Mouse (Mus musculus): ENCODE data around the gene Mdga1.

The Mdga1 gene

DNA sequence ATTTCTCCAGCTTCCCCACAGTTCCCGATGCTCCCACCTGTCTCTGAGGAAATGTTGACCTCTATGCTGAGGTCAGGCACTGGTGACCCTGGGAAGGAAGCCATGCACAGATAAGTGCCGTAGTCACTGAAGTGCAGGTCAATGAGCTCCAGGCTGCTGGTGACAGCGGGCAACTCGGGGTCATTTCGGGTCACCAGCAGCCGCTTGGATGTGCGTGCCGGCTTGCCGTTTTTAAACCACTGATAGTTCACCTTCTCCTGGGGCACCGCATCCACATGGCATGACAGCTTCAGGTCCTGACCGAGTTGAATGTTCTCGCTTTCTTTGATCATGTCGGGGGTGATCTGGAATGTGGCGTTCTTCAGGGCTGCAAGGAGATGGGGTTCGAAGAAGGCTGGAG, 123.6 kb downstream of the Mdga1 start:
- in situ Hi-C loops (cut with MboI), result no loop called here

DNA sequence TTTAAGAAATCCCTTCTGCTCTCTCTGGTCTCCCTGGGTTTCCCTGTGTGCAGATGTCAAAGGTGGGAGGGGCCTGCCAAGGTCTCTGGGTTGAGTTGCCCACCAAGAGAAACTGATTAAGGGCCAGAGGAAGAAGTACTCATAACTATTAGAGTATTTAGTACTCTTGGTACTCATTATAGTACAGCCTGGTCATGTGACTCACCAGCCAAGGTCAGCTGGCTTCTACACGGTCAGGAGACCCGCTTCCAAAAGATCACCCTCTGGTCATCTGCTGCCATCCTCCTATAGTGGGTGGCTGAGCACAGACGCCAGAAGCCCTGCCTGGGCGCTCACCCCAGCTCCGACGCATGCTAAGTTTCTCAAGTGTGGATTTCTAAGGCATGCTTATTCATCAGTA, 124.9 kb downstream of the Mdga1 start:
- in situ Hi-C loops (cut with MboI), result no loop called here

DNA sequence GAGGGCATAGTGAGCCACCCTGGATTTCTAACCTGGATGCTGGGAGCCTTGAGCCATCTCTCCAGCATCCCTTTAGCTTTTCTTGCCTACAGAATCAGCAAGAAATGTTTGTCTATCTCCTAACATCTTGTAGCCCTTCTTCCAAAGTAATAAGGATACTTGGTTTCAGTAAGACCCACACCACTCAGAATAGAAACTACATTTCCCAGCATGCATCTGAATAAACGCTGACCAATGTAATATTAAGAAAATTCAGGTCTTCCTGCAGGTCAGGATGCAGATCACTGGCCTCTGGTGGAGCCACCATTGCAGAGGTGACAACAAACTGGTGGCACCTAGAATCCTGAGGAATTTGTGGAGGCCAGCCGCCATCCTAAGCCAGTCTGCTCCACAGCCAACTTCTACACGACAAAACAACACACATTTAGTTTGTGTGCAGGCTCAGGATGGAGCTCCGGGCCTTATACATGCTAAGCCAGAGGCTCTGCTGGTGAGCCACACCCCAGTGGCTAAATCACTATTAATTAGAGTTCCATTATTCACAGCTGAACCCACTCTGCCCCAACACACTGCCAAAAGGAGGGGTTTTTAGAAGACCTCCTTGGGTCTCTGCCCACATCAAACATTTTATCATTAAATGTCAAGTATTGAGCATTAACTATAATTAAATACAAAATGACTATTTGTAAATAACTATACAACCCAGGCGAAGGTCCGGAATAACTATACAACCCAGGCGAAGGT, 126.3 kb downstream of the Mdga1 start:
- in situ Hi-C loops (cut with MboI), result no loop called here

DNA sequence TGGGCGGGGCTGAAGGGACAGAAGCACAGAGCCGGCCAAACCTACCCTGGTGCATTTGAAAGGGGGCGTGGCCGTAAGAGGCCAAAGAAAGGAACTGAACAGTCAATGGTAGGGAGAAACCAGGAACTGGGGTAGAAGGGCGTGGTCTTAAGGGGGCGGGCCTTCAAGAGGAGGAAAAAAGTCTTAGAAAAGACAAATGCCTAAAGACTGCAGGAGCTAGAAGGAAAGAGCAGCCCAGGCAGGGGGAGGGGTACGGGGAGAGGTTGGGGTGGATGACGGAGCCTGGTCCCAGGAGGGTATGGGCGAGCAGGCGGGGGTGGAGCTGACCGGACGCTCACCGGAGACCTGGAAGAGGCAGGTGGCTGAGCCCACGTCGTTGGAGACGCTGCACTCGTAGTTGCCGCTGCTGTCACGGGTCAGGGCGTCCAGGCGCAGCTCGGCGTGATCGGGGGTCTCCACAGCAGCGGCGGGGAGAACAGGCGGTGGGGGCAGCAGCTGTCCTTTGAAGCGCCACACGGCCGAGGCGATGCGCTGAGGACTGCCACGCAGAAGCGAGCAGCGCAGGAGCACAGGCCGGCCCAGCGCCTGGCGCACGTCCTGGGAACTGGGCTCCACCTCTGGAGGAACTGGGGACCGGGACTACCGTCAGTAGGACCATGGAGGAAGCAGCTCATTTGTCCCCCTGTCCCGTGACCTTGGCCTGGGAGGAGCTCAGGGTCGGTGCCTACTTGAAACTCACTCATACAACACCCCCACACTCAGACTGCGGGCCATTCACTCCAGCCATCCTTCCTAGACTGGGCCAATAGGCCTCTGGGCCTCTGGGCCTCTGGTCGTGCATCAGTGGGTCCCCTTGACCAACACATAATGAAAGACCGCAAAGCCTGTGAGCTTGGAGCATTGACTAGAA, 127.9 kb downstream of the Mdga1 start:
- in situ Hi-C loops (cut with MboI), result no loop called here

DNA sequence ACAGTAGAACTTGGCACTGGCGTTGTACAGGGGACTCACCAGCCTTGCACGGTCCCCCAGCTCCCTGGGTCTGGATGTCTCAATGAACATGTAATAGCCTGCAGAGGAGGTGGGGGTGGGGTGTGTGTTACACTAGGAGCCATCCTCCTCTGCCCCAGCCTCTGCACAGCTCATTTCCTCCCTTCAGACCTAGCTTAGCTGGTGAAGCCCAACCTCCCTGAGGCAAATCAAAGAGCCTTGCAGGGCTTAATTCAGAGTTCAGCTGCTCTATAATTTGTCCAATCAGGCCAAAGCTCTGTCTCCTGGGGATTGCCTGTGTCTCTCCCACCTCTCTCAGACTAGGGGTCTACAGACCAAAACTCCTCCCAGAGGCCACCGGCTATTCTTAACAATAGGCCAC, 131.9 kb downstream of the Mdga1 start:
- in situ Hi-C loops (cut with MboI), result no loop called here

DNA sequence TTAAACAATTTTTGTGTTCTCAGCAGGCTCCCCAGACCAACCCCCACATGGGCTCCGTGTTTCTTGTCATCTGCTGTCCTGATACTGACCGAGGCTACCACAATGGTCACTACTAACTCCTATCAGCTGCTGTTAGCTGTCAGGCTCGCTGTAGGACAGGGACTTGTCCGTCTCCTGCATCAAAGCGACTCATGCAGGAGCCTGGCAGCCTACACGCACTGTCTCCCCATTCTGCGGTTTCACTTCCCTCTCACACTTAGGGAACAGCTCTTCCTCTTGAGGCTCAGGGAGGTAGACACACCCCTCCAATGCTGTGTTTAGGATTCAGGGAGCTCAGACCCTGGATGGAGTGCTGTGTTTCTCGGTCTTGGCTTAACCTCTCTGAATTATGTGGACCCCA, 132.4 kb downstream of the Mdga1 start:
- in situ Hi-C loops (cut with MboI), result no loop called here

DNA sequence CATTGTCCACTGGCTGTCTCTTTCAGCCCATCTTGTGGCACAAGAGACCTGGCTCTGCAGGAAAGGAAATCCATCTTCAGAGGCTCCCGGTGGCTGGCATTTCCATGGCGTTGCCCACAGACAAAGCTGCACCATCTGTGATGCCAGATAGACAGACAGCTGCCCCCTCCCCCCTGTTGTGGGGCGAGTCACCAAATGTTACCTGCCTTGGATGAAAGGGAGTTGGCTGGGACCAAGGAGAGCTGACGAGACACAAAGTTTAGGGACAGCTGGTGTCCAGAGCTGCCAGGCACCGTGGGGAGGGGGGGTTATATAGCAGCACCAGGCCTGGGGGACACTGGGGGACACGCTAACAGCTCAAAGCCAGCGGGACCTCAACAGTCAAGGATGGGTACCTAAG, 135.1 kb downstream of the Mdga1 start:
- in situ Hi-C loops (cut with MboI), result no loop called here

DNA sequence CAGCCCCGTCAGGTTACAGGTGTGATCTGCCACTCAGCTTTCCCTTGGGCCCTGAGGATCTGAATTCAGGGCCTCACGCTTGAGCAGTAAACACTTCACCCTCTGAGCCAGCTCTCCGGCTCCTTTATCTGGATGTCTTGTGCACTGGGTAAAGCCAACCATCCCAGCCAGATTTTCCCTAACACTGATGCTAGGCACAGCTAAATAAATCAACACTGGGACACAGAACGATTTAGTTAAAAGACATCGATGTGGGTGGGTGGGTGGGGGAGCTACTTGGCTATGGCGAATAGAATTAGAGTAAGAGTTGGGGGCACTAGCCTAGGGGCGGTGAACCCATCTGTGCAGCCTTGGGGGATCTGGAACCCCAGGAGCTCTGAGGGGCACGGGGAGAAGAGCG, 135.6 kb downstream of the Mdga1 start:
- in situ Hi-C loops (cut with MboI), result no loop called here

DNA sequence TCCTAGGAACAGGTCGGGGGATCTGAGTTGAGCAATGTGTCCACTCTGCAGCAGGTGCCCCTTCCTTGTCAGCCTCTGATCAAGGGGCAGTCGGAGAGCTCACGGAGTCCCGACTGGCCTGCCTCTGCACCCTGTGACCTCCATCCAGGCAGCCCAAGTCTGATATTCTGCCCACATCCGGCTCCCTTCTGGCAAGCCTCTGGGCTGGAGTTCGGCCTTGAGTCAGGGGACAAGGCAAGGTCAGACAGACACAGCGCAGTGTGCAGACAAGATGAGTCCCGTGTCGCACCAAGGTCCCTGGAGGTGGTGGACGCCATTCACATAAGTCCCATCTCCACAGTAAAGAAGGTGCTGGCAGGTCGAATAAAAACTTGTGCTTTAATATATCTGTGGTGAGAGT, 138.2 kb downstream of the Mdga1 start:
- in situ Hi-C loops (cut with MboI), result no loop called here

DNA sequence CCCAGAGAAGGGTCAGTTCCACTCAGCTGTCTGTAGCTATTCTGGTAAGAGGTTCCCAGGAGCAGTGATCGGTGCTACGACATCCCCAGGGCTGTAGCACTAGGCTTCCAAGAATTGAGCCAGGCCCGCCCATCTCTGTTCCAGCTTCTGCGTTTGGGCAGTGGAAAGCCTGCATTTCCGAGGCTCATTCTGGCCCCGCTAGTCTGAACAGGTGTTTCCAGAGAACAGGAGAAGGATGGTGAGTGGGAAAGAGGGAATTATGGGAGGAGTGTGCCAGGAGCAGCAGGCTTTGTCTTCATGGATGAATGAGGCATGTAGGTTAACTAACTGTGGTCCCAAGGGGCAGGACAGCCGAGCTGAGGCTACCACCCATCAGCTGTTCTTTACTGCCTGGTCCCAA, 140.8 kb downstream of the Mdga1 start:
- in situ Hi-C loops (cut with MboI), result no loop called here

DNA sequence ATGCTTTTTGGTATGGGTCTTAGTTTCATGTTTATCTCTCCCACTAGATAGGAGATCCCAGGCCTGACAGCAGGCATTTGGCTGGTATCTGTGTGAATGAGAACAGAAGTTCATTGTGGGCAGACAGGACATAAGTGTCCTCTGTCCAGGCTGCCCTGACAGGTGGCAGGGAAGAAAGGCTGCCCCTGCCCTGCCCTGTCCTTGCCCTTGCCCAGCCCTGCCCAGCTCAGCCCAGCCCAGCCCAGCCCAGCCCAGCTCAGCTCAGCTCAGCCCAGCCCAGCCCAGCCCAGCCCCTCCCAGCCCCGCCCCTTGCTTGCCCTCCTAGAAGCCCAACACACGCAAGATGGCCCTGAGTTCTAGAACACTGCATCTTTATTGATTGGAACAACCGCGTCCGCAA, 142.3 kb downstream of the Mdga1 start:
- in situ Hi-C loops (cut with MboI), result no loop called here

DNA sequence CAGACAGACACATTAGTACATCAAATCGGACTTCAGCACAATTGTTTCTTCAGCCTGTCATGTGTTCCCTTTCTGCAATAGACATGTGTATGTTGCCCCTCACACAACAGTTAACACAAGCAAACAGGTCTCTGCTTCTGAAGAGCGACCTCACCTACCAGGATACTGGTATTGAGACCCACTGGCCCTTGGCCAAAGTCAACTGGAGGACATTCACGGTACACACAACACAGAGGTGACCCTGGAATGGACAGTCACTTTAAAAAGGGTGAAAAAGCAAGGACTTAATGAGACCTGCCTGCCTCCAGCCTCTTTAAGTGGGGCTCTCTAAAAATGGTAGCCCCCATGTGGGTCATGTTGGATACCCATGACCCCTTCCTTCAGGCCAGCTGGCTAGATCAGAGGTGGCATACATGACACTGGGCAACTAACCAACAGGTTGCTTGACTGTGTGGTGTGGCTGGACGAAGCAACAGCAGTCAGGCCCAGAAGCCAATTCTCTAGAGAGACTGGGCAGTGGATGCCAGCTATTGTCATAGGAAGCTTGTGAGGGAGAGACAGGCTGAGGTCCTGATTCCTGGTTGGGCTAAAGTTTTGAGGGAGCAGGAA, 145.3 kb downstream of the Mdga1 start:
- in situ Hi-C loops (cut with MboI), result no loop called here

DNA sequence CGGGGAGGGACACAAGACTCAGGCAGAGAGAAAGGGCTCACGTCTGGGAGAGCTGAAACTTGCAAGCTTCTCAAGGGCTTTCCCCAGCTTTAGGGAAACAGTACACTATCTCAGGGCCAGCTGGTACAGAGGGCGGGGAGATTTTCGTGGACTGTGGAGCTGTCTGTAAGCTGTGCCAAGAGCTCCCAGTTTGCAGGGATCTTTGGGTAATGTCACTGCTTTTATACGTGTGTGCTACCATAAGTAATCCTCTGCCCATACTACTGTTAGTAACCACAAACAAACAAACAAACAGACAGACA, 145.7 kb downstream of the Mdga1 start:
- in situ Hi-C loops (cut with MboI), result no loop called here

DNA sequence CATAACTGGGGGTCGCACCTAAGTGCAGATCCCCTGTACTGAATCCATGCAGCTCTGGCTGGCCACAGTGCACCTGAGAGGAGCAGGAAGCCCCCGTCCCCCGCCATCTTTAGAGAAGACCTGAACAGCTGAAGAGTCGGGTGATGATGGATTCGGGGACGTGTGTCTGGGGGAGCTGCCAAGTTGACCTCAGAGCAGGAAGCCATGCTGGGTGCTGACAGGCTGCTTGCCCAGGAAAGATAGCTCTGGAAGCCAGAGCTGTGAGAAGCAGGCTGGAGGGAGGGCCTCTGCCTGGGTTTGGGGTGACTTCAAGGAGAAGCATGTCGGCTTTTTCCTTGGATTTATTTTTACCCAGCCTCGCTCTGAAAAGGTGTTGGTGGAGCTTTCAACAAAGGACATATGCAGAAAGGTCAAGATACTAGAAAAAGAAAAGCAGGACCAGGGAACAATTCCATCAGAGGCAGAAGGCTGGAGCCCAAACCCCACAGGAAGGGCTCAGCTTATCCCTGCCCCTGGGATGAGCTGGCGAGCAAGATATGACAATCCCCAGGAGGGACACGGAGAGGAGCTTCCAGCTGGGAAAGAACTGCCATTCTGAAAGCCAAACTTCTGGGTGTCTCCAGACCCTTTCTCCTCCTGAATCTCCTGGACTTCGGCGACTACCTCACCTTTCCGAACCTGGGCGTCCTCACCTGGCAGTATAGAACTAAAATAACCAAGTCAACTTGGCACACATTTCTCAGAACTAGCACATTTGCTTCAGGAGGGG, 146.3 kb downstream of the Mdga1 start:
- in situ Hi-C loops (cut with MboI), result no loop called here

DNA sequence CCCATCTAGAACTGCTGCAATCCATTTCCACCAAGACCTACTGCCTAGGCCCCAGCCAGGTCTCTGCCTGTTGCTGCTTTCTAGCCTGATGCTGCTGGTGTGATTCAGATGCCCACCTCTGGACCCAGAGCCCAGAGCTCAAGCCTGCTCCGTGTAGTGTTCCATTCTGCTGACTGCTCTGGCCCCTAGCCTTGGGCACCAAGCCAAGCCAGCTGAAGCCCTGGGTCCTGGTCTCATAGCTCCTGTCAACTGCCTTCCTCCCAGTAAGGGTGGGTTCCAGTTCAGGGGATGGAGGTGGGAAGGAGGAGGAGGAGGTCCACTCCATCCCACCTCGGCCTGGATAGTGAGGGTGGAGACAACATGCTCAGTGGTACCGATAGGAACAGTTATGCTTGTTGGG, 150.3 kb downstream of the Mdga1 start:
- in situ Hi-C loops (cut with MboI), result no loop called here

DNA sequence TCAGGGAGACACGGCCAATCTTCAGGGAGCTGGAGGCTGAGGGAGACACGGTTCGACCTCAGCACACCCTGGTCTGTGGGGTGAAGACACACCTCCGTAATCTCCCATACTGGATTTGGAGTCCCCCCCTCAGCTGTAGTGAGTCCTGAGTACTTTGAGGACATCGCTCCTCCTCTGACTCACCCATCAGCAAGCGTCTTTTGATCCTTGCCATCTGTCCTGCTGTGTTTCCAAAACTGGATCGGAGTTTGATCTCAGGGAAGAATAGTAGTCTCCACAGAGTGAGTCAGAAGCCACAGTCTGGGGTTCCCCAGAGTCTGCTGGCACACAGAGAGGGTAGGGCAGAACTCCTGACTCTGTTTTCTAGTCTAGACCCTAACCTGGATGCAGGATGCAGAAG, 150.9 kb downstream of the Mdga1 start:
- in situ Hi-C loops (cut with MboI), result no loop called here

DNA sequence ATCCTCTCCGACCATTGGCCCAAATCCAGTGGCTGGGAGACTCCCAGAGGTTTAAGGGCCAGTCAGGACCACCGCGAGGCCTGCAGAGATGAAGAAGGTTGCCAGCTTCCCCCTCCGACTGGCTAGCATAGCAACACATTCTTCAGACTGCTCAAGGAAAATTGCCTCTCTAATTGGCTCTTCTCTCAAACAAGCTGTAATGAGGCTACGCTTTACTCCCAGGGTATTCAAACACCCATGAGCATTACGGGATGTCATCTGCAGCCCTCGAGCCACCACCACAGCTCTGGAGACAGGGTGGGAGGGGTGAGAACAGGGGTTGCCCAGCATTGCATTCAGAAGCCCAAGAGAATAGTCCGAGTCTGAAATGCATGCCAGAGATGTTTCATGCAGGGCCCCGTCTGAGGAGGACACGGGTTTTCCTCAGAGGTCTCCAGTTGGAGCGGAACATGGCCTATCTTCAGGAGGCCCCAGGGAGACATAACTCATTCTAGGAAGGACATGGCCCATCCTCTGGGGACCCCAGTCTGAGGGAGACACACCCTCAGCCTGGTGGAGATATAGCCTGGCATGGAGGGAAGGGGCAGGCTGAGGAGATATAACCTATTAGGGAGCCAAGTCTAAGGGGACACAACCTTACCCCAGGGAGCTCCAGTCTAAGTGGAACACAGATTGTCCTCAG, 151.5 kb downstream of the Mdga1 start:
- in situ Hi-C loops (cut with MboI), result no loop called here

DNA sequence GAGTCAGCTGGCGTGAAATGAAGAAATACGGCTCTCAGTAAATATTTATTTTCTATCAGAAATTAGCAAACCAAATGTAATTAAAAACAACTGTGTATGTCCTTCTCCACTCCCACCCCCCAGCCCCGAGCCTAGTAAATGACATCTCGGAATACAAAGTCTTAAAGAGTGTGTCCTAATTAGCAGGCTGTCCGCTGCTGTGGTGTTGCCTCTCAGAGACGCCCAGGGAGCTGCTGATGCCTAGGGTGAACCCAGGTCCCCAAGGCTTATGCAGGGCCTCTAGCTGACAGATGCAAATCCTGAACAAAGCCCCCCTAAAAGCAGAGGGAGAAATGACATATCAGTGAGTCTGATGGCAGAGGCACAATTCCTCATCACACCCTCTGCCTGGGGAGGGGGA, 155.1 kb downstream of the Mdga1 start:
- in situ Hi-C loops (cut with MboI), result no loop called here

DNA sequence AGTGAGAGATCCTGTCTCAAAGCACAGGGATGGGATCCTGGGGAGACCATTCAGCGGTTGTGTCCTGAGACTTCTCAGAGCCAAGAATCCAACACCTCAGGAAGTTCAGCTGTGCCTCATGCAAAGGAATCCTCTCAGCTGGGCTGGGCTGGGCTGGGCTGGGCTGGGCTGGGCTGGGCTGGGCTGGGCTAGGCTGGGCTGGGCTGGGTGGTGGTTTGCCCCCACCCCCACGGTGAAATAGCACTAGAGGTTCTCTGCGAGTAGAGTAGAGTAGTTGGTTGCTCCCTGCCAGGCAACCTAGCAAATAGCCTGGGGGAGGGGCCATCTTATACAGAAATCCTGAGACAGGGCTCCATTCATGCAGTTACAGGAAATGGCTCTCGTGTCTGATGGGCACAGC, 156.6 kb downstream of the Mdga1 start:
- in situ Hi-C loops (cut with MboI), result no loop called here

DNA sequence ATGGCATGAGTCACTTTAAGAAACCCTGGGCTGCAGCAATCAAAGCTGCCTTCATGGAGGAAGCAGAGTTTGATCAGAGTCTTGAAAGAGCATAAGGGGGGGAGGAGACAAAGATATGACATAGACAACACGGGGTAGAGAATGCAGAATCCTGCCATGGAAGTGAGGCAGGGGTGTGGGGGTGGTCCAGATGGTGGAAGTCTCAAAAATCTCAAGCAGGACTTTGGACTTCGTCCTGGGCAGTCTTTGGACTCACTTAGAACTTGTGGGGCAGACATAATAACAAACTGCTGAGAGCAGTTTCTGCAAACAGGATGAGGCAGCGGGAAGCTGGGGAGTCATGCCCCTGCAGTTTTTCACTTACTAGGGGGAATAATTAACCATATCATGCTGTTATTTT, 166.3 kb downstream of the Mdga1 start:
- in situ Hi-C loops (cut with MboI), result no loop called here

DNA sequence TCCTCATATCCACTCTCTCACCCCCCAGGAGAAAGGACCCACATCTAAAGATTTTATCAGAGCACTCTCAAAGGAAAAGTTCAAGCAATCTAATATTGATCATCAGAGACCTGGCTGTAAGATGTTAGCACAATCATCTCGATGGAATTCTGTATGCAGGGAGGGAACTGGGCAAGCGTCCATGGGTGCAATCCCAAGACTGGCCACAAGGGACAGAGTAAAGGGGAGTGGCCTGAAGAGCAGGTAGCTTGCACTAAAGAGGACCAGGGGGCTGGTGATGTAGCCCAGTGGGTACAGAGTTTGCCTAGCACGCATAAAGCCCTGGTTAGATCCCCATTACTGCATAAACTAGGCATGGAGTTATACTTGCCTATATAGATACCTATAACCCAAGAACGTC, 168.5 kb downstream of the Mdga1 start:
- in situ Hi-C loops (cut with MboI), result no loop called here

DNA sequence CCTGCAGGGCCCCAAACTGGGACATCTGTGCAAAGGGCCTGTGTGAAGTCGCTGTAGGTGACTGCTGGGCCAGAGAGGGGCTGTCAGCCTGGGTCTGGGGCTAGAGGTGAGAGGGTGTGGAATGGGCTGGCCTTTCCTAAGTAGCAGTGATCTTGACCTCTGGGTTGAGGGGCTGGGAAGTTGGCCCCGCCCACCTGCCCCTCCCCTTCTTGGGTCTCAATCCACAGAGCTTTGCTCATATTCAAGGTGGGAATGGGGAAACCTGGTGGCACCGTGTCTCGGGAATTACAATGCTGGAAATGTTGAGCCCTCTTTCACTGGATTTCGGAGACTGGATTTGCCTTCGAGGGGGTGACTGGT, 169.8 kb downstream of the Mdga1 start:
- in situ Hi-C loops (cut with MboI), result no loop called here

Measured in mature B cell (primary cell).